Mouse (Mus musculus): Measurements from ENCODE around the gene Nudt14. TPM values are rescaled to one million over a fixed set of nuclear protein-coding genes. Genes with fewer than 3 reads are reported as not detected.

The Nudt14 gene
- total and polyA plus RNA-seq, 3 experiments = 17.7 to 23.9 (median 20.7) TPM

DNA sequence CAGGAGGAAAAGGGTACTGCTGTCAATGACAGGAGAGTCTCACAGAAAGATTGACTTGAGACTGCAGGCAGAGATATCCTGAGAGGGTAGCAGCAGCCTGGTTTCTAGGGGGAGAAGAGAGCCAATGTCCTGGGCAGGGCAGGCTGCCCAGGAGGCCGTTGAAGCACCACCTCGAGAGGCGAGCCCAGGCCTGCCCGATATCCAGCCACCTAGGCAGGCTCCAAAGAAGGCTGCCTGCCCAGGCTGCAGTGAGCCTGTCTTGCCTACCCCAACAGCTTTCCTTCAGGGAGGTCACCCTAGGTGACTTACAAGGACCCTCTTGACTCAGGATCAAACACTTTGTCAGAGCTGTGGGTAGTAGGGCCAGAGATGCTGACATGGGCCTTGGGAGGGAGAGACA, 1.7 kb downstream of the Nudt14 start:
- Histone ChIP-seq H3K4me1 (ENCODE audit: control insufficient read depth in 1 of 2, insufficient read depth in 2 of 2) (peaks cover 12 to 33% of the 10 kb centered on the region in 2 experiments), H3K4me2 (ENCODE audit: insufficient read depth, low read depth, poor library complexity, severe bottlenecking) (no peak overlapping the region), H3K79me2 (replicated peaks; ENCODE audit: control insufficient read depth, extremely low read depth, insufficient read depth, poor library complexity, severe bottlenecking) (no peaks in the 10 kb centered on the region), H3K9ac (ENCODE audit: insufficient read depth, low read depth) (no peak overlapping the region), H3K27me3 (replicated peaks) (no peaks in the 10 kb centered on the region), H3K9me3 (replicated peaks; ENCODE audit: low read length) (no peaks in the 10 kb centered on the region), H3K27ac (ENCODE audit: insufficient read depth, low read depth) (no peak overlapping the region), H3K4me3 (replicated peaks in 1 of 3; ENCODE audit: low read depth in 2 of 3, low read length in 2 of 3, poor library complexity in 1 of 3) (no peak overlapping the region), H3K36me3 (replicated peaks in 1 of 2; ENCODE audit: control insufficient read depth in 1 of 2, insufficient read depth in 1 of 2, low read length in 1 of 2) (peaks cover 0 to 8% of the 10 kb centered on the region in 2 experiments)
- no peak for TF ChIP-seq CHD1 (IDR thresholded peaks at IDR 0.05; ENCODE audit: low read depth, low read length)
- TF ChIP-seq JUND (conservative IDR thresholded peaks at IDR 0.05; ENCODE audit: low read depth, low read length) = no peak
- TF ChIP-seq NRF1 (IDR thresholded peaks at IDR 0.05; ENCODE audit: low read depth, low read length) = no peak
- no peak for TF ChIP-seq SIN3A (IDR thresholded peaks at IDR 0.05; ENCODE audit: low read length)
- TF ChIP-seq KAT2A (IDR thresholded peaks at IDR 0.05; ENCODE audit: insufficient replicate concordance, low read length) = no peak
- TF ChIP-seq POLR2A (IDR thresholded peaks at IDR 0.05; ENCODE audit: low read depth, low read length) = no peak
- TF ChIP-seq PAX5 (IDR thresholded peaks at IDR 0.05; ENCODE audit: low read length) = no peak
- no peak for TF ChIP-seq ZMIZ1 (IDR thresholded peaks at IDR 0.05; ENCODE audit: low read depth, low read length)
- TF ChIP-seq RCOR1 (conservative IDR thresholded peaks at IDR 0.05; ENCODE audit: low read depth, low read length) = no peak
- TF ChIP-seq RAD21 (IDR thresholded peaks at IDR 0.05; ENCODE audit: low read depth, low read length) = no peak
- no peak for TF ChIP-seq SMC3 (IDR thresholded peaks at IDR 0.05; ENCODE audit: low read depth, low read length)
- TF ChIP-seq ETS1 (conservative IDR thresholded peaks at IDR 0.05; ENCODE audit: low read depth, low read length) = no peak
- TF ChIP-seq USF2 (conservative IDR thresholded peaks at IDR 0.05; ENCODE audit: low read depth, low read length) = no peak
- no peak for DNase-seq (ENCODE audit: extremely low read depth)
- in situ Hi-C loops (cut with MboI; ENCODE audit: low pct_ligation_motif_present, low pct_unique_long_range_greater_than_20kb, low sequenced_read_pairs) = loop anchor here (5.0 kb wide), 1 partner anchor 68 kb away; no protein-coding TSS in a partner anchor
- dilution Hi-C loops (cut with MboI; ENCODE audit: extremely low pct_ligation_motif_present, extremely low pct_unique_long_range_greater_than_20kb, low sequenced_read_pairs) = no loop called here

DNA sequence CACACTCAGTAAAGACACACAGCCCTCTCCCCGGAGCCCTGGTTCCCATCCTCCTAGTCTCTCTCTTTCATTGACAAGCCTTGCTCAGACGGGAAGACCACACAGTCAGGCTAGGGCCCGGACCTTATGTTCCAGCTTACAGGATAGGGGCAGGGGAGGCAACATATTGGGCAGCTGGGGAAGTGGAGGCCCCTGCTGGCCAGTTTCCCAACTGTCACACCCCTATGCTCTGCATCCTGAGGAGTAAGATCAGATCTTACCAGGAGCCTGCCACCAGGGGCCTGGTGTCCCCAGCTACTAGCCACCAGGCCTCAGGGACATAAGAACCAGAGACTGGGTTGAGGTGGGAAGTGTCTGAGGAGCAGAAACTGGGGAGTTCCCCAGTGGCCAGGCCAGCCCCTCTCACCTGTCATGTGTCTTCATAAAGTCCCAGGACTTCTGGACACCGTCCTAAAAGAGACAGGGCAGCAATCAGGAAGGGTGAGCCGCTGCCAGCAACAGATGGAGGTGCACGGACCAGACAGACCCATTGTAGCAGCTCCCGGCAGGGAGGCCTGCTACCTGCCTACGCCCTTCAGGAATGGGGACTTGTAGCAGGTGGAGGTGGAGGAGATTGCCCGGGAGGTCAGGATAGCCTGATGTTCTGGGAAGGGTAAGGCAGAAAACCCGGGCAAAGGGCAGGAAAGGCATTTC, 2.9 kb downstream of the Nudt14 start:
- DNase-seq (ENCODE audit: extremely low read depth) = peak; percentile 27
- Histone ChIP-seq H3K4me3 (replicated peaks in 1 of 3; ENCODE audit: low read depth in 2 of 3, low read length in 2 of 3, poor library complexity in 1 of 3) (no peak overlapping the region), H3K9me3 (replicated peaks; ENCODE audit: low read length) (no peaks in the 10 kb centered on the region), H3K79me2 (replicated peaks; ENCODE audit: control insufficient read depth, extremely low read depth, insufficient read depth, poor library complexity, severe bottlenecking) (no peaks in the 10 kb centered on the region), H3K9ac (ENCODE audit: insufficient read depth, low read depth) (no peak overlapping the region), H3K27ac (ENCODE audit: insufficient read depth, low read depth) (no peak overlapping the region), H3K27me3 (replicated peaks) (no peaks in the 10 kb centered on the region), H3K4me1 (ENCODE audit: control insufficient read depth in 1 of 2, insufficient read depth in 2 of 2) (peaks cover 12 to 33% of the 10 kb centered on the region in 2 experiments), H3K36me3 (replicated peaks in 1 of 2; ENCODE audit: control insufficient read depth in 1 of 2, insufficient read depth in 1 of 2, low read length in 1 of 2) (peaks cover 0 to 8% of the 10 kb centered on the region in 2 experiments), H3K4me2 (ENCODE audit: insufficient read depth, low read depth, poor library complexity, severe bottlenecking) (no peak overlapping the region)
- dilution Hi-C loops (cut with MboI; ENCODE audit: extremely low pct_ligation_motif_present, extremely low pct_unique_long_range_greater_than_20kb, low sequenced_read_pairs) = no loop called here
- TF ChIP-seq RAD21 (IDR thresholded peaks at IDR 0.05; ENCODE audit: low read depth, low read length) (peak; percentile 56), MAZ (IDR thresholded peaks at IDR 0.05; ENCODE audit: low read depth, low read length) (no peak), MXI1 (IDR thresholded peaks at IDR 0.05; ENCODE audit: low read depth, low read length) (no peak), CTCF (conservative IDR thresholded peaks at IDR 0.05 in 1 of 2, IDR thresholded peaks at IDR 0.05 in 1 of 2; ENCODE audit: low read depth in 2 of 2, low read length in 2 of 2) (peak in 1 of 2 experiments; percentile 70; a peak in 2 of 4 replicates), ZNF384 (IDR thresholded peaks at IDR 0.05; ENCODE audit: low read depth, low read length) (no peak), SMC3 (IDR thresholded peaks at IDR 0.05; ENCODE audit: low read depth, low read length) (peak; percentile 55), KAT2A (IDR thresholded peaks at IDR 0.05; ENCODE audit: insufficient replicate concordance, low read length) (no peak)
- in situ Hi-C loops (cut with MboI; ENCODE audit: low pct_ligation_motif_present, low pct_unique_long_range_greater_than_20kb, low sequenced_read_pairs) = no loop called here
